Mouse (Mus musculus): ENCODE data around the gene Capn10. TPM values are rescaled to one million over a fixed set of nuclear protein-coding genes. Genes with fewer than 3 reads are reported as not detected.
A peak's percentile ranks its signal among the peaks of the same experiment; 100 is the strongest.

The Capn10 gene
- total RNA-seq (2021), result 10 to 100 TPM; 39.0 to 40.1 TPM
- long read RNA-seq, experiment 1, transcript Capn10-201 (12 exons, 2,902 nt), result major isoform, 25 of 51 reads
- long read RNA-seq, experiment 1, transcript Capn10-202 (4 exons, 1,268 nt), result minor isoform, 18 of 51 reads
- long read RNA-seq, experiment 1, partial matches to known transcripts, result 3 of 51 reads
- long read RNA-seq, experiment 1, other reads (novel, unspliced or antisense), result 5 of 51 reads
- long read RNA-seq, experiment 2, transcript Capn10-202 (4 exons, 1,268 nt), result minor isoform, 11 of 52 reads
- long read RNA-seq, experiment 2, transcript Capn10-201 (12 exons, 2,902 nt), result major isoform, 34 of 52 reads
- long read RNA-seq, experiment 2, partial matches to known transcripts, result 4 of 52 reads
- long read RNA-seq, experiment 2, other reads (novel, unspliced or antisense), result 3 of 52 reads

DNA sequence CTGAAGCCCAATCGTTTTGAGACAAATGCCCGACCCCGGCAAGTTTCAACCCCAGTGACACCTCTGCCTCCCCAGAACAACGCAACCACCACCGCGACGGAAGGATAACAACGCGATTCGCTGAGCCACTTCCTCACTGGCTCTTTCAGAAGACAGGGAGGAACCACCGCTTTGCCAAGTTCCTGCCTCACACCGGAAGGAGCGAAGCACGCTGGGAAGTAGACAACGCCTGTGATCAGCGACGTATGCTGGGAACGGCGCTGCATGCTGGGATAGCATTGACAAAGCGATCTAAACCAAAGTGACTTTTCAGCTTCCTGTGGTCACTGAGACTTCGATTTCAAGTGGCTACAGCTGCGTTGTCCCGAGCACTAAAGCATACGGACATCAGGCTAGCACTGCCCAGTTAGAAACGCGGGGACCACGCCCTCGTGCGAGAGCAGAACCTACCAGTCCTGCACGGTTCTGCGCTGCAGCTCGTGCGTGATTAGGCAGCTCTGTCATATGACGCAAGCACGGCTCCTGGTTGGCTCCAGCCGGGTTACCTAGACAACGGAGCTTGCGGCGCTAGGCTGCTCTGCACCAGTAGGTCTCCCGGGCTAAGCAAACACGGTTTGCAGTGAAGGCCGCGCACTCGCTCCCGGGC is at the start of gene Capn10:
TSS of gene Capn10 (plus strand) at position 195 of the 646 bp plus-strand sequence.
- intact Hi-C loops (cut with DNase I), result loop anchor here (1.0 kb wide), 2 partner anchors 23 to 27 kb away; no protein-coding TSS in a partner anchor
- Histone ChIP-seq H3K27ac (peak within 1 kb of the TSS; percentile 99), H3K4me3 (peak within 1 kb of the TSS; percentile 88)
- no peak; the same call in 1 of the 2 replicates for TF ChIP-seq CTCF (IDR thresholded peaks at IDR 0.05)
- peak; percentile 92 to 93 for DNase-seq (ENCODE audit: extremely low spot score in 1 of 2, low spot score in 2 of 2)

DNA sequence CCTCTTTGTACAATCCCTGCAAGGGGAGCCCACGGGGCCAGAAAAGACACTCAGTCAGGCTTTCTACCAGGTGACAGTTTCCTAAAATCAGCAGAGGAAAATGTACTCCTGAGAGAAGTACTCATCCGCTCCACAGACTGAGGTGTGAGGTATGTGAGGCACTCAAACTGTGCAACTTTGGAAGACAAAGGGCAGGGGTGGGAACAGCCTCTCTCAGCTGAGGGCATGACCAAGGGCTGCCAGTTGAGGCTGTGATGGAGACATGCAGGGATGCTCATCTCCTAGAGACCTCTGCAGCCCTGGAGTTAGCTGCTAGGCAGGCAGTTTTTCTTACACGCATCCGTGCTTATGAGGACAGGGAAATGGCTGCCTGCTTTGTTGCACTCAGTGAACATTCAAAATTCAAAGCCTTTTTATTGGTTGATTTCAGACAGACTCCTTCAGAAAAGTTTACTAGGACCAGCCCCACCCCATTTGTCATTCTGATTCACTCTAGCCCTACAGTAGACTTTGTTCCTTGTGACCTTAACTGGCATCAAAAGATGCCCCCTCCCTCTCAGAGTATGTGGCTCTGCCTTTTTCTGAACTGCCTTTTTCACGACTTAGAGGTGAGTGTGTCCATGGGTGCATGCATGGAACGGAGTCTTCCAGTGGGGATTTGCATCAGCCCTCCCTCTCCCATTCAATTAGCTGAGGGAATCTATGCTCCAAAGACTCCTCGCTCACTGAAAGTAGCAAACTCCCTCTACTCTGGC is 45.1 kb upstream of the Capn10 start:
- intact Hi-C loops (cut with DNase I), result loop anchor here (5.0 kb wide), 1 partner anchor 192 kb away; no protein-coding TSS in a partner anchor

DNA sequence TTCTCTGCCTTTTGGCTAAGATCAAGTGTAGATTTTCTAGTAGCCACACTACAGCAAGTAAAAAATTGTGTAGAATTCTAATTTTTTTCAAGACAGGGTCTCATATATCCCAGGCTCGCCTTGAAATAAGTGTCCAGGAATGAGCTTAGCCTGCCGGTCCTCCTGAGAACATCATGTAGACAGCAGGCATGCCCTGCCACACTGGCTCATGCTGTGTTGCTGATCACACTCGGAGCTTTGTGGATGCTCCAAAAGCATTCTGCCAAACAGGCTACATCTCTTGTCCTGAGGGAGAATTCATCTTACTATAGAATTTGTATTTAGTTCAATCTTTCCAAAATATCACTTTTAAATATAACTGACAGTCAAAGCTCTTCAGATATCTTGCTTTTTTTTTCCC is 41.4 kb upstream of the Capn10 start:
- intact Hi-C loops (cut with DNase I), result no loop called here
- DNase-seq (ENCODE audit: extremely low spot score in 1 of 2, low spot score in 2 of 2), result no peak
- no peak overlapping the region for H3K27ac ChIP-seq
- TF ChIP-seq CTCF (IDR thresholded peaks at IDR 0.05), result no peak
- no peak overlapping the region for H3K4me3 ChIP-seq

More for the DNA sequence above, 45.1 kb upstream of the Capn10 start:
- Histone ChIP-seq H3K4me3 (no peak overlapping the region), H3K27ac (no peak overlapping the region)
- DNase-seq (ENCODE audit: extremely low spot score in 1 of 2, low spot score in 2 of 2), result no peak
- TF ChIP-seq CTCF (IDR thresholded peaks at IDR 0.05), result no peak

DNA sequence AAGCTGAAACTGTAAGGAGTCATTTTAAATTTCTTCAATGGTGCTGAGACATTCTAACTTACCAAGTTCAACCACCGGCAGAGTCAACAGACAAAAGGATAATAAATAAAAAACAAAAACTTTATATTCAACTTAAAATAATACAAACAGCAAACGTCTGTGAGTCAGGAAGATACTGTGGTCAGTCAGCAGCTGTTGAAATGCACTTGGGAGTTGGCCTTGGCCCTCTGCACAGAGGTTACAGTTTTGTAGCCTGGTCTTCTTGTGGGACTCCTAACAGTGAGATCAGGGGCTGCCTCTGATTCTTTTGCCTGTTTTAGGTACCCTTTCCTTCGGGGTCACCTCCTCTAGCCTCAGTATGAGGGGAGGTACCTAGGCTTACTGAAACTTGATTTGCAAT is 40.3 kb upstream of the Capn10 start:
- intact Hi-C loops (cut with DNase I), result loop anchor here (2.0 kb wide), 1 partner anchor 53 kb away; no protein-coding TSS in a partner anchor
- TF ChIP-seq CTCF (IDR thresholded peaks at IDR 0.05), result no peak
- Histone ChIP-seq H3K27ac (no peak overlapping the region), H3K4me3 (no peak overlapping the region)
- no peak for DNase-seq (ENCODE audit: extremely low spot score in 1 of 2, low spot score in 2 of 2)

DNA sequence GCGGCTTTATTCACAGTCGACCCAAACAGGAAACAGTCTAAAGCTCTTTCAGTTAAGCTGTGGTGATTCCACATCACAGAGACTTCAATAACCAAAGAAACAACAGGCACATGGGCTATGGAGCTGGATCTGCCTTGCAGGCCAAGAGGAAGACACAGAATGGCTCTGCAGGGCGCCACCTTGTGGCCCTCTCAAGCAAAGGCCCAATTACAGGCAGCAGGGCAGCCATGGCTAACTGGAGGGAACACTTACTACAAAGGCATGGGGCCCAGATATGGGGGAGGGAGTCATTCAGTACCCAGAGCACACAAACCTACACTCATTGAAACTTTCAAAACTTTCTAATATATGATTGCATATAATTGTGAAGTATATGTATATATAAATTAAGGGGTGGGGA is 39.1 kb upstream of the Capn10 start:
- peak; percentile 98 for TF ChIP-seq CTCF (IDR thresholded peaks at IDR 0.05)
- intact Hi-C loops (cut with DNase I), result loop anchor here (2.0 to 5.0 kb wide), 3 partner anchors 54 to 373 kb away; partner anchors contain the start of gene Otos
- Histone ChIP-seq H3K4me3 (no peak overlapping the region), H3K27ac (no peak overlapping the region)
- peak; percentile 71 to 80 for DNase-seq (ENCODE audit: extremely low spot score in 1 of 2, low spot score in 2 of 2)

DNA sequence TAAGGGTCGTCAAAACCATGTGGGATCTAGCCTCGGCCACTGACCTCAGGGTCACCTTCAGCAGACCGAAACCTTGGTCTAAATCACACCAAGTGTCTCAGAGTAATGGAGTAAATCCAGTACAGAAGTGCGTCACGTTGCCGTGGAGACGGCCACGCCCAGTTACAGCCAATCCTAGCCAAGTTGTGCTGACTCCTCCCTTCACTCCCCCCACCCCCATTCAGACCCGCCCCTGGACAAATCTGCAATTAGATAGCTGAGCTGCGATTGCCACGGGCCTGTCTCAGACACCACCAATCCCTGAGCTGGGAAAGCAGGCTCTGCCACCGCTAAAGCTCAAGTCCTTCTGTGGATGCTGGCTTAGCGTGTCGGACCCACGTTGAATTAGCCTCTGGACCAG is 31.4 kb upstream of the Capn10 start, which contains the start of gene Ankmy1:
TSS of gene Ankmy1 (minus strand) at position 121 of the 400 bp plus-strand sequence.
- Histone ChIP-seq H3K27ac (no peak within 1 kb of the TSS), H3K4me3 (peak within 1 kb of the TSS; percentile 13; the same call in 1 of the 2 replicates)
- intact Hi-C loops (cut with DNase I), result no loop called here
- TF ChIP-seq CTCF (IDR thresholded peaks at IDR 0.05), result no peak
- peak; percentile 56 to 71 for DNase-seq (ENCODE audit: extremely low spot score in 1 of 2, low spot score in 2 of 2)

DNA sequence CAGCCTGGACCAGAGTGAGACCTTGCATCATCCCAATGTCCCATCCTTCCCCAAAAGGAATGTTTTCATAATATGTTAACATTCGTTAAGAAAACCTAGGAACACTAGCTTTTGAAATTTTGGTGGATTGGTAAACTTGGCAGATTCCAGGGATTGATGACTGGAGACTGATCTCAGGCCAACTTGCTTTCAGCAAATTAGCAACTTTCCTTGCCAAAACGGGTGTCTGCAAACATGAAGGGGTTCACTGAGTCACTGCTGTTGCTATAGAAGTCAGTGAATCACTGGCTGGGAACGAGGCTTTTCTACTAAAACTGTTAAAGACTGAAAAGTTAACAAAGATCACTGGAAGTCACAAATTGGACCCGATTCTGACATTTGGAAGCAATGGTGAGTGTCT is 30.5 kb upstream of the Capn10 start:
- no peak for DNase-seq (ENCODE audit: extremely low spot score in 1 of 2, low spot score in 2 of 2)
- Histone ChIP-seq H3K27ac (no peak overlapping the region), H3K4me3 (no peak overlapping the region)
- intact Hi-C loops (cut with DNase I), result no loop called here
- TF ChIP-seq CTCF (IDR thresholded peaks at IDR 0.05), result no peak

DNA sequence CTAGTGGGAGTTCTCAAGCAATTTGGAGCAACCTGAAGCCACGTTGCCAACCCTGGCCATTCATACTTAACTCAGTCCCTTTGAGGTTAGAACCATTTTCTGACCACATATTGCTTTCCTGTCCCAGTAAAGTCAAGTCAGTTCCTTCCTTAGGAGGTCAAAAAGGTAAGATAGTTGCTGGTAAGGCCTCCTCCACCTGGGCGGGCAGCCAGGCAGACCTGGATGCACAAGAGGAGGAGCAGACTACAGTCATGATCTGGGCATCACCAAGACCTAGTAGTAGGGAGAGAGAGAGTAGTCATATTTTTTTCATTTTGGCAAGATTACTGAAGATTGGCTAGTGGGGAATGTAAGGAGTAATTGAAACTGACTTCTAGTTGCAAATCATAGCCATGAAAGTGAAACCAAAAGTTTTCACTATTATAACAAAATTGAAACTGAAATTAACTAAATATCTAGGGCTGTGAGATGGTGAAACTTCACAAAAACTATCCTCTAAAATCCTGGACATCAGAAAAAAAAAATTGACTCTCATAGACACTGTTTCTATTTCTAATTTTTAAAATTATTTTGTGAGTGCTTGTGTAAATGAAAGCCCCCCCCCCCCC is 28.4 kb upstream of the Capn10 start:
- no peak for TF ChIP-seq CTCF (IDR thresholded peaks at IDR 0.05)
- intact Hi-C loops (cut with DNase I), result no loop called here
- no peak for DNase-seq (ENCODE audit: extremely low spot score in 1 of 2, low spot score in 2 of 2)
- Histone ChIP-seq H3K27ac (no peak overlapping the region), H3K4me3 (no peak overlapping the region)

DNA sequence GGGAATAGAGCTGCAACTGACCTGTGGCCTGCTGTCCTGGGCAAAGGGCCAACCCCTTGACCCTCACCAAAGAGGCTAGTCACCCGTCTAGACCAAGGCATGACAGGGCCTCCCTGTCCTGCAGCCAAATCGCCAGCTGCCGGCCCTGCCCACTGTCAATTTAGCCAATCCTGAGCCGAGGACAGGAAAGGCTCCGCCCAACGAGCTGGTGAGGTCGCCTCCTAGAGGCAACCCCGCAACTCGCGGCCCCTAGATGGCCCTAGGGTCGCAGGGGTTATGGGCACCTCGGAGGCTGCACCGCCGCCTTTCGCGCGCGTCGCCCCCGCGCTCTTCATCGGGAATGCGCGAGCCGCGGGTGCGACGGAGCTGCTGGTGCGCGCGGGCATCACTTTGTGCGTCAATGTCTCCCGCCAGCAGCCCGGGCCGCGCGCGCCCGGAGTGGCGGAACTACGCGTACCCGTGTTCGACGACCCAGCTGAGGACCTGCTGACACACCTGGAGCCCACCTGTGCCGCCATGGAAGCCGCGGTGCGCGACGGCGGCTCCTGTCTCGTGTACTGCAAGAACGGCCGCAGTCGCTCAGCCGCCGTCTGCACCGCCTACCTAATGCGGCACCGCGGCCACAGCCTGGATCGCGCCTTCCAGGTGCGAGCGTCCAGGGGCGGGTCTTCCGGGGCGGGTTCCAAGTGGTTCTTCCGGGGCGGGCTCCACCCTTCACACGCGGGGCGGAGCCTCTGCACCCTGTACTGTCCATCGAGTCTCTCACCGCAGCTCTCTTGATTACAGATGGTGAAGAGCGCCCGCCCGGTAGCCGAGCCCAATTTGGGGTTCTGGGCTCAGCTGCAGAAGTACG is 27.2 kb upstream of the Capn10 start, which contains the start of gene Dusp28:
TSS of gene Dusp28 (plus strand) at position 203 of the 853 bp plus-strand sequence.
- intact Hi-C loops (cut with DNase I), result loop anchor here (1.0 kb wide), 1 partner anchor 27 kb away; the partner anchor contains the start of gene Capn10
- DNase-seq (ENCODE audit: extremely low spot score in 1 of 2, low spot score in 2 of 2), result peak; percentile 81 to 82
- peak; percentile 60 for TF ChIP-seq CTCF (IDR thresholded peaks at IDR 0.05)
- Histone ChIP-seq H3K4me3 (peak within 1 kb of the TSS; percentile 76), H3K27ac (peak within 1 kb of the TSS; percentile 99)

Data from left cerebral cortex, adult 2 months (tissue).